Mouse (Mus musculus): Measurements from ENCODE around the gene Fiz1. TPM values are rescaled to one million over a fixed set of nuclear protein-coding genes. Genes with fewer than 3 reads are reported as not detected.
"Not testable (repeated sequence)": the region's sequence is repeated elsewhere in the genome, so short reads cannot be mapped to it uniquely, and the experiment has no call there.

Fiz1 gene
- polyA plus RNA-seq, 1 experiment from 2014 or later: 44.6 TPM

GRCm38 (mm10) chr7:5036136-5036535, 21.6 kb upstream of the Fiz1 start:
- Histone ChIP-seq H3K4me2 (no peak overlapping the region), H3K27me3 (no peaks in the 10 kb centered on the region), H3K36me3 (peaks cover 42% of the 10 kb centered on the region), H3K4me1 (replicated peaks) (peaks cover 21% of the 10 kb centered on the region), H3K9ac (no peak overlapping the region), H3K4me3 (no peak overlapping the region), H3K9me3 (no peaks in the 10 kb centered on the region), H3K27ac (replicated peaks) (no peak overlapping the region)
- 96% methylated on average over 9 of the region's 9 CpGs for WGBS
- no peak for ATAC-seq (ENCODE audit: low FRiP score, low read depth)

- no peak overlapping the region for H3K9ac ChIP-seq
- ATAC-seq (ENCODE audit: low FRiP score, low read depth): no peak
- no peak overlapping the region for H3K27ac ChIP-seq (replicated peaks)
- peaks cover 47% of the 10 kb centered on the region for H3K36me3 ChIP-seq
- 97% methylated on average over 17 of the region's 17 CpGs for WGBS
- peaks cover 2% of the 10 kb centered on the region for H3K9me3 ChIP-seq
- H3K27me3 ChIP-seq: no peaks in the 10 kb centered on the region
- no peak overlapping the region for H3K4me3 ChIP-seq
- peaks cover 21% of the 10 kb centered on the region for H3K4me1 ChIP-seq (replicated peaks)
- no peak overlapping the region for H3K4me2 ChIP-seq
Measured at GRCm38 (mm10) chr7:5035628-5036027, 21.1 kb upstream of the Fiz1 start.

- 91% methylated on average over 3 of the region's 3 CpGs for WGBS
- H3K27me3 ChIP-seq: no peaks in the 10 kb centered on the region
- peaks cover 65% of the 10 kb centered on the region for H3K36me3 ChIP-seq
- ATAC-seq (ENCODE audit: low FRiP score, low read depth): no peak
- no peak within 1 kb of the TSS for H3K4me3 ChIP-seq
- H3K9me3 ChIP-seq: peaks cover 8% of the 10 kb centered on the region
- H3K27ac ChIP-seq (replicated peaks): no peak within 1 kb of the TSS
- peaks cover 9% of the 10 kb centered on the region for H3K4me1 ChIP-seq (replicated peaks)
- H3K4me2 ChIP-seq: no peak within 1 kb of the TSS
- H3K9ac ChIP-seq: no peak within 1 kb of the TSS
Measured at GRCm38 (mm10) chr7:5033818-5034217, 19.3 kb upstream of the Fiz1 start, which contains the start of gene 4632433K11Rik. TSS of gene 4632433K11Rik (plus strand) at chr7:5034118.

GRCm38 (mm10) chr7:5031496-5031895, 17.0 kb upstream of the Fiz1 start:
- peaks cover 69% of the 10 kb centered on the region for H3K36me3 ChIP-seq
- H3K4me2 ChIP-seq: no peak overlapping the region
- H3K9ac ChIP-seq: no peak overlapping the region
- H3K27ac ChIP-seq (replicated peaks): no peak overlapping the region
- no peak overlapping the region for H3K4me3 ChIP-seq
- WGBS: 78% methylated on average over 39 of the region's 46 CpGs
- no peak for ATAC-seq (ENCODE audit: low FRiP score, low read depth)
- H3K27me3 ChIP-seq: no peaks in the 10 kb centered on the region
- peaks cover 8% of the 10 kb centered on the region for H3K9me3 ChIP-seq
- H3K4me1 ChIP-seq (replicated peaks): no peaks in the 10 kb centered on the region

GRCm38 (mm10) chr7:5030554-5031275, 16.2 kb upstream of the Fiz1 start:
- H3K9me3 ChIP-seq: peaks cover 8% of the 10 kb centered on the region
- no peaks in the 10 kb centered on the region for H3K27me3 ChIP-seq
- no peak overlapping the region for H3K9ac ChIP-seq
- ATAC-seq (ENCODE audit: low FRiP score, low read depth): no peak
- peaks cover 64% of the 10 kb centered on the region for H3K36me3 ChIP-seq
- H3K4me2 ChIP-seq: no peak overlapping the region
- no peaks in the 10 kb centered on the region for H3K4me1 ChIP-seq (replicated peaks)
- WGBS: 80% methylated on average over 63 of the region's 63 CpGs
- H3K4me3 ChIP-seq: no peak overlapping the region
- H3K27ac ChIP-seq (replicated peaks): no peak overlapping the region

- Histone ChIP-seq H3K4me1 (replicated peaks) (no peaks in the 10 kb centered on the region), H3K36me3 (peaks cover 59% of the 10 kb centered on the region), H3K4me3 (no peak overlapping the region), H3K27me3 (no peaks in the 10 kb centered on the region), H3K27ac (replicated peaks) (no peak overlapping the region), H3K9me3 (peaks cover 8% of the 10 kb centered on the region), H3K9ac (no peak overlapping the region), H3K4me2 (no peak overlapping the region)
- ATAC-seq (ENCODE audit: low FRiP score, low read depth): no peak
- WGBS: 89% methylated on average over 21 of the region's 21 CpGs
Measured at GRCm38 (mm10) chr7:5029946-5030345, 15.4 kb upstream of the Fiz1 start.

GRCm38 (mm10) chr7:5029543-5029942, 15.0 kb upstream of the Fiz1 start:
- Histone ChIP-seq H3K9me3 (peaks cover 8% of the 10 kb centered on the region), H3K27me3 (no peaks in the 10 kb centered on the region), H3K4me3 (no peak overlapping the region), H3K4me1 (replicated peaks) (no peaks in the 10 kb centered on the region), H3K4me2 (no peak overlapping the region), H3K9ac (no peak overlapping the region), H3K27ac (replicated peaks) (no peak overlapping the region), H3K36me3 (peaks cover 55% of the 10 kb centered on the region)
- no peak for ATAC-seq (ENCODE audit: low FRiP score, low read depth)
- 96% methylated on average over 22 of the region's 22 CpGs for WGBS

GRCm38 (mm10) chr7:5021197-5021596, 6.7 kb upstream of the Fiz1 start:
- peak overlapping the region; percentile 82 for H3K4me2 ChIP-seq
- no peaks in the 10 kb centered on the region for H3K9me3 ChIP-seq
- H3K4me1 ChIP-seq (replicated peaks): peaks cover 18% of the 10 kb centered on the region
- peak overlapping the region; percentile 93 for H3K27ac ChIP-seq (replicated peaks)
- H3K36me3 ChIP-seq: peaks cover 8% of the 10 kb centered on the region; the same call in 1 of the 2 replicates
- H3K4me3 ChIP-seq: peak overlapping the region; percentile 79
- ATAC-seq (ENCODE audit: low FRiP score, low read depth): no peak
- peak overlapping the region; percentile 93 for H3K9ac ChIP-seq
- WGBS: 49% methylated on average over 5 of the region's 5 CpGs
- H3K27me3 ChIP-seq: no peaks in the 10 kb centered on the region

- peaks cover 8% of the 10 kb centered on the region; the same call in 1 of the 2 replicates for H3K36me3 ChIP-seq
- no peaks in the 10 kb centered on the region for H3K9me3 ChIP-seq
- ATAC-seq (ENCODE audit: low FRiP score, low read depth): peak; percentile 3
- 0% methylated on average over 10 of the region's 15 CpGs for WGBS
- peaks cover 22% of the 10 kb centered on the region for H3K4me1 ChIP-seq (replicated peaks)
- H3K27ac ChIP-seq (replicated peaks): peak overlapping the region; percentile 93
- peak overlapping the region; percentile 82 for H3K4me2 ChIP-seq
- no peaks in the 10 kb centered on the region for H3K27me3 ChIP-seq
- H3K4me3 ChIP-seq: peak overlapping the region; percentile 79
- peak overlapping the region; percentile 93 for H3K9ac ChIP-seq
Measured at GRCm38 (mm10) chr7:5020685-5021084, 6.2 kb upstream of the Fiz1 start.

- Histone ChIP-seq H3K27ac (replicated peaks) (peak within 1 kb of the TSS; percentile 93), H3K4me1 (replicated peaks) (peaks cover 22% of the 10 kb centered on the region), H3K36me3 (peaks cover 8% of the 10 kb centered on the region; the same call in 1 of the 2 replicates), H3K9me3 (no peaks in the 10 kb centered on the region), H3K9ac (peak within 1 kb of the TSS; percentile 93), H3K4me3 (peak within 1 kb of the TSS; percentile 79), H3K27me3 (no peaks in the 10 kb centered on the region), H3K4me2 (peak within 1 kb of the TSS; percentile 82)
- WGBS: under 1% methylated on average over 47 of the region's 49 CpGs
- peak; percentile 93 for ATAC-seq (ENCODE audit: low FRiP score, low read depth)
Measured at GRCm38 (mm10) chr7:5020000-5020681, 5.6 kb upstream of the Fiz1 start, which contains the start of the genes Zfp865 and Ccdc106. TSS of gene Zfp865 (plus strand) at chr7:5020376. TSS of gene Ccdc106 (plus strand) at chr7:5020553.

- Histone ChIP-seq H3K27ac (replicated peaks) (peak overlapping the region; percentile 93), H3K4me2 (peak overlapping the region; percentile 82), H3K4me3 (peak overlapping the region; percentile 79), H3K9ac (peak overlapping the region; percentile 93; the same call in 1 of the 2 replicates), H3K4me1 (replicated peaks) (peaks cover 22% of the 10 kb centered on the region)
- H3K9me3 ChIP-seq; ATAC-seq (ENCODE audit: low FRiP score, low read depth); H3K27me3 ChIP-seq; H3K36me3 ChIP-seq: not testable (repeated sequence)
- 28% methylated on average over 8 of the region's 8 CpGs for WGBS
Measured at GRCm38 (mm10) chr7:5019576-5019975, 5.1 kb upstream of the Fiz1 start.

- ATAC-seq (ENCODE audit: low FRiP score, low read depth): no peak
- no peak overlapping the region for H3K27ac ChIP-seq (replicated peaks)
- H3K27me3 ChIP-seq: no peaks in the 10 kb centered on the region
- H3K4me1 ChIP-seq (replicated peaks): peaks cover 22% of the 10 kb centered on the region
- H3K4me2 ChIP-seq: no peak overlapping the region
- WGBS: 96% methylated on average over 21 of the region's 21 CpGs
- H3K36me3 ChIP-seq: peaks cover 7% of the 10 kb centered on the region; the same call in 1 of the 2 replicates
- H3K9ac ChIP-seq: no peak overlapping the region
- H3K9me3 ChIP-seq: no peaks in the 10 kb centered on the region
- no peak overlapping the region for H3K4me3 ChIP-seq
Measured at GRCm38 (mm10) chr7:5017931-5018330, 3.4 kb upstream of the Fiz1 start.
